Mouse (Mus musculus): ENCODE data around the gene Zfhx2. TPM values are rescaled to one million over a fixed set of nuclear protein-coding genes. Genes with fewer than 3 reads are reported as not detected.

The Zfhx2 gene
- polyA plus RNA-seq, 1 experiment: 6.3 TPM

- Histone ChIP-seq H3K4me3 (ENCODE audit: control insufficient read depth, insufficient read depth, low read length) (no peak overlapping the region), H3K4me1 (replicated peaks; ENCODE audit: control insufficient read depth, insufficient read depth, low read length) (peaks cover 14% of the 10 kb centered on the region), H3K27me3 (ENCODE audit: control insufficient read depth, insufficient read depth, low read length) (no peaks in the 10 kb centered on the region; the same call in 1 of the 2 replicates), H3K27ac (ENCODE audit: control insufficient read depth, insufficient read depth, low read length) (no peak overlapping the region), H3K36me3 (ENCODE audit: control insufficient read depth, insufficient read depth, low read length) (no peaks in the 10 kb centered on the region)
- 92% methylated on average over 5 of the region's 5 CpGs for WGBS
- DNase-seq: no peak
- TF ChIP-seq CTCF (IDR thresholded peaks at IDR 0.05; ENCODE audit: borderline replicate concordance, control insufficient read depth, extremely low read depth, insufficient read depth, low read length, poor library complexity) (no peak), POLR2A (IDR thresholded peaks at IDR 0.05; ENCODE audit: control insufficient read depth, extremely low read depth, insufficient read depth, low read length, poor library complexity) (no peak)
Measured at GRCm38 (mm10) chr14:55081105-55081504, 11.0 kb downstream of the Zfhx2 start.

- WGBS: 44% methylated on average over 8 of the region's 8 CpGs
- Histone ChIP-seq H3K4me3 (ENCODE audit: control insufficient read depth, insufficient read depth, low read length) (no peak overlapping the region), H3K27ac (ENCODE audit: control insufficient read depth, insufficient read depth, low read length) (no peak overlapping the region), H3K36me3 (ENCODE audit: control insufficient read depth, insufficient read depth, low read length) (no peaks in the 10 kb centered on the region), H3K4me1 (replicated peaks; ENCODE audit: control insufficient read depth, insufficient read depth, low read length) (peaks cover 6% of the 10 kb centered on the region), H3K27me3 (ENCODE audit: control insufficient read depth, insufficient read depth, low read length) (no peaks in the 10 kb centered on the region; the same call in 1 of the 2 replicates)
- DNase-seq: peak; percentile 75
- TF ChIP-seq CTCF (IDR thresholded peaks at IDR 0.05; ENCODE audit: borderline replicate concordance, control insufficient read depth, extremely low read depth, insufficient read depth, low read length, poor library complexity) (peak; percentile 92), POLR2A (IDR thresholded peaks at IDR 0.05; ENCODE audit: control insufficient read depth, extremely low read depth, insufficient read depth, low read length, poor library complexity) (no peak)
Measured at GRCm38 (mm10) chr14:55079214-55079970, 12.7 kb downstream of the Zfhx2 start.

- Histone ChIP-seq H3K4me3 (ENCODE audit: control insufficient read depth, insufficient read depth, low read length) (no peak overlapping the region), H3K36me3 (ENCODE audit: control insufficient read depth, insufficient read depth, low read length) (no peaks in the 10 kb centered on the region), H3K27ac (ENCODE audit: control insufficient read depth, insufficient read depth, low read length) (no peak overlapping the region), H3K27me3 (ENCODE audit: control insufficient read depth, insufficient read depth, low read length) (no peaks in the 10 kb centered on the region; the same call in 1 of the 2 replicates), H3K4me1 (replicated peaks; ENCODE audit: control insufficient read depth, insufficient read depth, low read length) (peaks cover 6% of the 10 kb centered on the region)
- no peak for DNase-seq
- TF ChIP-seq POLR2A (IDR thresholded peaks at IDR 0.05; ENCODE audit: control insufficient read depth, extremely low read depth, insufficient read depth, low read length, poor library complexity) (no peak), CTCF (IDR thresholded peaks at IDR 0.05; ENCODE audit: borderline replicate concordance, control insufficient read depth, extremely low read depth, insufficient read depth, low read length, poor library complexity) (no peak)
- WGBS: 19% methylated on average over 23 of the region's 23 CpGs
Measured at GRCm38 (mm10) chr14:55078366-55078989, 13.6 kb downstream of the Zfhx2 start.

GRCm38 (mm10) chr14:55077481-55078365, 14.4 kb downstream of the Zfhx2 start:
- H3K4me3 ChIP-seq (ENCODE audit: control insufficient read depth, insufficient read depth, low read length): no peak overlapping the region
- no peak for DNase-seq
- WGBS: 79% methylated on average over 15 of the region's 15 CpGs
- H3K4me1 ChIP-seq (replicated peaks; ENCODE audit: control insufficient read depth, insufficient read depth, low read length): peaks cover 6% of the 10 kb centered on the region
- TF ChIP-seq POLR2A (IDR thresholded peaks at IDR 0.05; ENCODE audit: control insufficient read depth, extremely low read depth, insufficient read depth, low read length, poor library complexity): no peak
- no peak for TF ChIP-seq CTCF (IDR thresholded peaks at IDR 0.05; ENCODE audit: borderline replicate concordance, control insufficient read depth, extremely low read depth, insufficient read depth, low read length, poor library complexity)
- H3K27ac ChIP-seq (ENCODE audit: control insufficient read depth, insufficient read depth, low read length): no peak overlapping the region
- no peaks in the 10 kb centered on the region; the same call in 1 of the 2 replicates for H3K27me3 ChIP-seq (ENCODE audit: control insufficient read depth, insufficient read depth, low read length)
- H3K36me3 ChIP-seq (ENCODE audit: control insufficient read depth, insufficient read depth, low read length): no peaks in the 10 kb centered on the region

GRCm38 (mm10) chr14:55076956-55077355, 15.2 kb downstream of the Zfhx2 start:
- no peak for TF ChIP-seq POLR2A (IDR thresholded peaks at IDR 0.05; ENCODE audit: control insufficient read depth, extremely low read depth, insufficient read depth, low read length, poor library complexity)
- TF ChIP-seq CTCF (IDR thresholded peaks at IDR 0.05; ENCODE audit: borderline replicate concordance, control insufficient read depth, extremely low read depth, insufficient read depth, low read length, poor library complexity): no peak
- no peak for DNase-seq
- H3K36me3 ChIP-seq (ENCODE audit: control insufficient read depth, insufficient read depth, low read length): no peaks in the 10 kb centered on the region
- H3K27me3 ChIP-seq (ENCODE audit: control insufficient read depth, insufficient read depth, low read length): no peaks in the 10 kb centered on the region; the same call in 1 of the 2 replicates
- H3K4me1 ChIP-seq (replicated peaks; ENCODE audit: control insufficient read depth, insufficient read depth, low read length): peaks cover 6% of the 10 kb centered on the region
- 88% methylated on average over 3 of the region's 3 CpGs for WGBS
- H3K4me3 ChIP-seq (ENCODE audit: control insufficient read depth, insufficient read depth, low read length): no peak overlapping the region
- H3K27ac ChIP-seq (ENCODE audit: control insufficient read depth, insufficient read depth, low read length): no peak overlapping the region

GRCm38 (mm10) chr14:55076224-55076623, 15.9 kb downstream of the Zfhx2 start:
- no peak for DNase-seq
- Histone ChIP-seq H3K27ac (ENCODE audit: control insufficient read depth, insufficient read depth, low read length) (no peak overlapping the region), H3K36me3 (ENCODE audit: control insufficient read depth, insufficient read depth, low read length) (no peaks in the 10 kb centered on the region), H3K27me3 (ENCODE audit: control insufficient read depth, insufficient read depth, low read length) (no peaks in the 10 kb centered on the region; the same call in 1 of the 2 replicates), H3K4me3 (ENCODE audit: control insufficient read depth, insufficient read depth, low read length) (no peak overlapping the region), H3K4me1 (replicated peaks; ENCODE audit: control insufficient read depth, insufficient read depth, low read length) (peaks cover 6% of the 10 kb centered on the region)
- 71% methylated on average over 6 of the region's 6 CpGs for WGBS
- TF ChIP-seq CTCF (IDR thresholded peaks at IDR 0.05; ENCODE audit: borderline replicate concordance, control insufficient read depth, extremely low read depth, insufficient read depth, low read length, poor library complexity) (no peak), POLR2A (IDR thresholded peaks at IDR 0.05; ENCODE audit: control insufficient read depth, extremely low read depth, insufficient read depth, low read length, poor library complexity) (no peak)
